Mouse (Mus musculus) CH12.LX (cell line): ENCODE measurements around the gene Mpv17l2.

Source experiments
- CTCF ChIP-seq, 2 experiments: IDR thresholded peaks in 1 of 2; conservative IDR thresholded peaks in 1 of 2; 2 replicates each; pipeline ENCODE4 v1.5.1; 2011 to 2012; ENCODE audit warnings: low read depth in 2 of 2, low read length in 2 of 2, improper control_type of control experiment in 1 of 2, inconsistent platforms in 1 of 2, mild to moderate bottlenecking in 1 of 2, moderate library complexity in 1 of 2
- EP300 ChIP-seq: IDR thresholded peaks from 2 replicates; pipeline ENCODE4 v1.6.1; 2011; ENCODE audit warnings: low read length, improper control_type of control experiment
- MAFK ChIP-seq: IDR thresholded peaks from 2 replicates; pipeline ENCODE4 v1.6.1; 2011; ENCODE audit warnings: low read length, improper control_type of control experiment; ENCODE audit not compliant: insufficient replicate concordance
- MAX ChIP-seq: IDR thresholded peaks from 2 replicates; pipeline ENCODE4 v1.6.1; 2011; ENCODE audit warnings: low read length, improper control_type of control experiment
- POLR2A ChIP-seq: IDR thresholded peaks from 2 replicates; pipeline ENCODE4 v1.6.1; 2011; ENCODE audit warnings: low read depth, mild to moderate bottlenecking, improper control_type of control experiment, low read length

GRCm38 (mm10) chr8:70795370-70795769 is 34.6 kb upstream of the Mpv17l2 start:
- TF ChIP-seq EP300 (no peak), CTCF (conservative IDR thresholded peaks at IDR 0.05 in 1 of 2, IDR thresholded peaks at IDR 0.05 in 1 of 2; ENCODE audit: low read depth in 2 of 2, low read length in 2 of 2) (peak in 1 of 2 experiments; percentile 43; a peak in 2 of 4 replicates), MAFK (no peak), POLR2A (no peak), MAX (no peak)
